Mouse (Mus musculus): ENCODE data around the gene Cep350. TPM values are rescaled to one million over a fixed set of nuclear protein-coding genes. Genes with fewer than 3 reads are reported as not detected.

The Cep350 gene
- 10 to 100 TPM; 36.1 to 39.5 TPM for total RNA-seq (2021)
- long read RNA-seq, experiment 1, partial matches to known transcripts = 0 of 1 reads
- long read RNA-seq, experiment 1, other reads (novel, unspliced or antisense) = 1 of 1 reads
- long read RNA-seq, experiment 2, partial matches to known transcripts = 0 of 1 reads
- long read RNA-seq, experiment 2, other reads (novel, unspliced or antisense) = 1 of 1 reads

DNA sequence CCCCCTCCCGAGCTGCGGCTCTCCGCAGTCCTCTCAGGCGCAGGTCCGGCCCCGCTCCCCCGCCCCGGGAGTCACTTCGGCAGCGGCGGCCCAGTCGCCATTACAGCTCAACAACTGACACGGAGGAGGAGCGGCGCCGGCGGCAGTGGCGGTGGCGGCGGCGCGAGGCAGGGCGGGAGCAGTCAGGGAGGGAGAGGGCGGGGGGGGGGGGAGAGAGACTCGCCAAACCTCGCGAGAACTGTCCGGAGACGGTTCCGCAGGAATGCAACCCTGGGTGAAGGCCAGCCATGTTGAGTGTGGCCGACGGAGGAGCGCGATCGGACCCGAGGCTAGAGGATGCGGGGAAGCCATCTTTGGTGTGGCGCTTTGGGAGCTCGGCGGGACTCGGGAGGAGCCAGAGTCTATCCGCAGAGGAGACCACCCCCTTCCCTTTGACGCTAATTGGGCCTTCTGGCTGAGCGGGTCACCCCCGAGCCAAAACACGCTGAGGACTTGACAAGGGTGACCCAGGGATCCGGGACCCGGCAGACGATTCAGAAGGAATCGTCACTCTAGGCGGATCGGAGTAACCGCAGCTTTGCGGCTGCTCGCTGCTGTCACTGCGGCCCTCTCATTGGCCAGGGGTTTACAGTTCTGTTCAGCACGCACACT is at the start of gene Cep350:
TSS of gene Cep350 (minus strand) at position 188 of the 651 bp plus-strand sequence.
- DNase-seq = peak; percentile 97 to 99

DNA sequence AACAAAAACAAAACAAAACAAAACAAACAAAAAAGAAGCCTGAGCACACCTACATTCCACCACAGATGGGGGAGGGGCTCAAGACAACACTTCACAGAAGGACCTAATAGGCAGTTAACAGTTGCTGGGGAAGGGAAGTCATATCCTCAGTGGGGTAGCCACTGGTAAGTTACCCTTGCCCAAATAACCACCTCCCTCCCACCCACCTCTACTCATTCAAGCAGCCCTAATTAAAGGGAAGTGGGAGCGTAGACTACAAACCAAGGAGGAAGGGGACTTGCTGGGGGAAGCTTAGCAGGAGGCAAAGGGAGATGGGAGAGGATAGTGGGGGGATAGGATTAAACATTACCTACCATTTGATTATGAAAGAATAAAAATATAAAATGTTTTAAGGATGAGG is 47.3 kb upstream of the Cep350 start:
- DNase-seq = no peak

DNA sequence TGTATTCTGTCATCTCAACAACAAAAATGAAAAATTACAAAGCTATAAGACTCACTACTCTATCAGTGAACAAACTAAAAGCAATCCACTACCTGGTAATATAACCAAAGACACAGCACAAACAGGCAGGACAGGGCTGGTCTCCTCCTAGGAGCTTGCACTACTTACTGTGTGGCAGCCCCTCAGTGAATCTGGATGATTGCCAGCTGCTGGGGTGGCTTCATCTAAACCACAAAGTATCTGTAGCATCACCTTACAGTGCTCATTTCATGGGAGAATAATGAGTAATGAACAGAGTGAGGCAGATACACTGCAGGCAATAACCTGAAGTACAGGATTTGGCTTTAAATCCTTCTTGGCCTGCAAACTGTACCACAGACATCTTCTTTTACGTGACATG is 46.7 kb upstream of the Cep350 start:
- no peak for DNase-seq

DNA sequence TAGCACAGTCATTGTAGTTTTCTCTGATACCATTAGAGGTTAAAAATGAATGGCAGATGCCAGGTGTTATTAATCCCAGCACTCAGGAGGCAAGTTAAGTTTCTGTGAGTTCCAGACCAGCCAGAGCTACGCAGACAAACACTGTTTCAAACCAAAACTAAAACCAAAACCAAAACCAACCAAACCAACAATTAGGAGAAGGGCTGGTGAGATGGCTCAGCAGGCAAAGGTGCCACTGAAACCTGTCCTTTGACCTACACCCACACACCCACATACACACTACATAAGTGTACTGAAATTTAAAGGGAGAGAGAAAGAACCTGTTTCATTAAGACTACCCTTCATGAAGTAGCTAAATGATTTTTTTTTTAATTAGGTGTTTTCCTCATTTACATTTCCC is 35.9 kb upstream of the Cep350 start:
- DNase-seq = no peak

DNA sequence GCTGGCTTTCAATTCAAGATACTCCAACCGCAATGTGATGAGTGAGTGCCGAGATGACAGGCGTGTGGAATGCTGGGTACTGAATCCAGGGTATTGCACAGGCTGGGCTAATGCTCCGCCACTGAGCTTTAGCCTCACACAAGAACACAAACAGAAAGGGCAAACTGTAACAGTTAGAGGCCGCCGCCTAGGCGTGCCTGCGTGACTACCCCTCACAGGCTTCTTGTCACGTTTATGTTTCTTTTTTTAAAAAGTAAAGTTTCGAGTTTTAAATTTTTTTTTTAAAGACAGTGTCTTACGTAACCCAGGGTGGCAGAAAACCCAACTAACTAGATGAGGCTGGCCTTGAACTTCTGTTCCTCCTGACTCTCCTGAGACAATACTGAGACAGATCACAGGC is 32.9 kb upstream of the Cep350 start:
- DNase-seq = no peak

DNA sequence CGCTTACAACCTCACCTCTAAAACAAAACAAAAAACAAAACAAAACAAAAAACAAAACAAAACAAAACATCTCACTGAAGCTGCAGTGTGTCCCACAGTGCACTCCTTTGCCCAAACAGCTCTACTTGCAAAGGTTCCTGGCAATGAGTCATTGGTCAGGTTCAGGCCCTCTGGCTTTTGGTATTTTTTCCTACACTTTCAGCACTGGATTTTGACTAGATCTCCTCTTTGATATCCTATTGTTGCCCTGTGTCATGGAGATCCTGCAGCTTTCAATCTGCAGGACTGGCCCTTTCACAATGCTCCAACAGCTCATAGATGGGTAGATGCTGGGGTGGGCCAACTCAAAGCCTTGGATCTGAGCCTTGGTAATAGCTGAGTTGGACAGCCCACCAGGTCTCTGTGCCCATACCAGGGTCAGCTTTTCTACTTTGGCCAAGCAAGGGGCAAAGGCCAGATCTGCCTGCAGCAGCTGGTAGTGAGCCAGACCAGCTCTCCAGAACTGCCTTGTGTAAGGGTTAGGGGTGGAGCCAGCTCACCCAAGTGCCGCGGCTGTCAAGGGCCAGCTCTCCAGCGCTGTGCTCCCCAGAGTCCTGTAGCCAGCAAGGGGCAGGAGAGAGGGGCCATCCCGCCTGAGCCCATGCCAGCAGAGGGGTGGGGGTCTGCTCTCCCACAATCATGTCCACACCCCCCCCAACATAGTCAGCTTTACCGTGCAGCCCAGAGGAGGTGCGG is 30.3 kb upstream of the Cep350 start:
- no peak for DNase-seq

DNA sequence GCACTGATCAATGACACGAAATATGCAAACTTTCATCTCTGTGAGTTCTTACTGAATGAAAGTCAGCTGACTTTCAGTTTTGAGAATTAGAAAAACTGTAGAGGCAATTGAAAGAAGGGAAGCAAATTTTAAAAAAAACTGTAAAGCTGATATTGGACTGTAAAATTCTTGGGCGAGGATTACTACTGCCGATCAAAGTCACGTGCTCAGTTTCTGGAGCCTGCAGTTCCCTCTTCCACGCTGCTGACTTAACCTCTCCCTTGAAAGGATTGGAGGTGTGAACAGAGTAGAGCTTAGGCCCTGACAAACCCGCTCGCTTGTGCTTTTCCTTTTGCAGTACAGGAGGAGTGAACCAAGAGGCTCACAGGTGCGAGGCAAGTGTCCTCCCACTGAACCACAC is 29.3 kb upstream of the Cep350 start:
- DNase-seq = no peak

DNA sequence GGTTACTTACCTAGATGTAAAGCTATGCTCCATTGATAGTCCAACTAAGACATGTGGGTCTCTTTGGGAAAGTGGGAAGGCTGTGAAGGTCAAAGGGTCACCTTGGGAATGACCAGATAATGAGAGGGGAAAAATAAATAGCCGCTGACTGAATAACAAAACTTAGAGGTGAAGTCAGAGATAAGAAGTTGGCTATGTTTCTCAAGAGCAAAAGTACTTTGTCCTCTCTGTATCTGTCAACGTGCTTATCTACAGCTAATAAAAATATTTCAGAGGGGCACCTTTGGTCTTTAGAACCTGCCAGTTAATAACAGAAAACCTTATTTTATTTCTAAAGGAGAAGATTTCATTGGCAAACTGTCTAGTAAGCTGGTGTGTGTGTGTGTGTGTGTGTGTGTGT is 22.6 kb upstream of the Cep350 start:
- DNase-seq = no peak

DNA sequence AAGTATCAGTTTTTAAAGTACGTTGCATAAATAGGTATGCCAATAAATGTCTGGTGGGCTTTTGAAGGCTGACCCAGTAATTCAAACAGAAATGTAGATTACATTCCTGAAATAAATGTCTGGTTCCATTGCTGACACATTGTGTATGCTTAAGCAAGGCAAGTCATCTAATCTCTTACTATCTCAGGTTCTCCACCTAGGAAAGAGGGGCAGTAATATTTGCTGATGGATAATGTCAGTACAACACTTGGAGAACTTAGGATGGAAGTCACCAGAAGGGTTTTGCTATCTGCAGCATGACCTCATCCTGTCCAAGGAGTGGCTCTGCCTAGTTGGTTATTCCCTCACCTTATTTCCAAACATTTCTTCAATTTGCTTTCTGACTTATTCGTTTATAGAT is 21.5 kb upstream of the Cep350 start:
- no peak for DNase-seq

DNA sequence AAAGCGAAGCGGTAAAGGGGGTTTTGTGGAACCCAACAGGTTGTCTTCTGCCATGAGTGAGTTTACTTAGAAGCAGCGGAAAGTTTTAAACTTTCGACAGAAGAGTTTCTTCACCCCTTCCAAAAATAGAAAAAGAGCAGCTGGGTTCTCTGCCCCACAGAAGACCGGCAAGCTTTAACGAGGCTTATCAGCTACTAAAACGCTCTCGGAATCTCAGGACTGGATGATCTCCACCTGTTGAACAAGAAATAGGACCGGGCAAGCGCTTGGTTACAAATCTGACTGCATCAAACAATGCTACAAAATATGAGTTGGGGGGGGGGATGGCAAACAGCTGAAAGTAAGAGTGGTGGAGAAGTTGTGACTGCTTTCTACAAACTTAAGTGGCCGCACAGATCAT is 17.3 kb upstream of the Cep350 start:
- no peak for DNase-seq

DNA sequence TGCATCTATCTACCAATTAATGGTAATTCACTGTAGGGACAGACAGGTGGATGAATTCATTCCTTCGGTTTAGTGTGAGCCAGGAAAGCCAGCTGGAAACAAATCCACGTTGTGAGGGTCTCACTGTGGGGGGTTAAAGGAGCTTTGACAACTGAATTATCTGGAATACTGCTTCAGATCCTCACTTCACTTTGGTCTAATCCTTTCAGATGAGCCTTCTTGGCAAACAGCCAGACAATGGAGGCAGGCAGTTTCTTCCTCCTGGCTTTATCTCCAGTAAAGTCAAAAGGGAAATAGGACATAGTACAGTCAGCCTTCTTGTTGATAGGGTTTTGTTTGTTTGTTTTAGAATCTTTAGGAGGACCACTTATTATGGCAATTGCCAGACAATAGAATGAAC is 16.3 kb upstream of the Cep350 start:
- no peak for DNase-seq

DNA sequence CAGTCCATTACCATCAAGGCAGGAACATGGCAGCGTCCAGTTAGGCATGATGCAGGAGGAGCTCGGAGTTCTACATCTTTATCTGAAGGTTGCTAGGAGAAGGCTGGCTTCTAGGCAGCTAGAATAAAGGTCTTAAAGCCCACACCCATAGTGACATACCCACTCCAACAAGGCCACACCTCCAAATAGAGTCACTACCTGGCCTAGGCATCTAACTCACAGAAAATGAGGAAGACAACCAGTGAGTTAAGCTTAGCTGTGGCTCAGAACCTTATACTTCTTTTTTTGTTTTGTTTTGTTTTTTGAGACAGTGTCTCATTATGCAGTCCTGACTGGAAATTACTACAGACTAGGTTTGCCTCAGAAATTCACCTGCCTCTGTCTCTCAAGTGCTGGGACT is 14.6 kb upstream of the Cep350 start:
- DNase-seq = no peak

DNA sequence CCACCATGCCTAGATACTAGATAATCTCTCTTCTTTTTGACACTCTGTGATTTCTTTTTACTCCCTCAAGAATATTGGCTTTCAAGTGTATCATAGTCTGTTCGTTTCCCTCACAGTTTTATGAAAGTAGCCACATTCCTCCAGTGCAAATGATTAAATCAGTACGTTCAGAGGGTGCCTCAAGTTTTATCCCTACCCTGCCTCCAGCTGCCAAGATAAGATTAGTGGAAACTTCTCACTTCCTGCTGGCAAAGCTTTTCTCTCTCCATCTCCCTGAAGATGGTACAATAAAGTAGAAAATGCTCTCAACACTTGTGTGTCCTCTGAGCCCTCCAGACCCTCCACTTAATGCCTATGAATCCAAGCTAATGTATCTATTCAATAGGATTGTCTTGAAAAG is 1.9 kb upstream of the Cep350 start:
- DNase-seq = no peak

DNA sequence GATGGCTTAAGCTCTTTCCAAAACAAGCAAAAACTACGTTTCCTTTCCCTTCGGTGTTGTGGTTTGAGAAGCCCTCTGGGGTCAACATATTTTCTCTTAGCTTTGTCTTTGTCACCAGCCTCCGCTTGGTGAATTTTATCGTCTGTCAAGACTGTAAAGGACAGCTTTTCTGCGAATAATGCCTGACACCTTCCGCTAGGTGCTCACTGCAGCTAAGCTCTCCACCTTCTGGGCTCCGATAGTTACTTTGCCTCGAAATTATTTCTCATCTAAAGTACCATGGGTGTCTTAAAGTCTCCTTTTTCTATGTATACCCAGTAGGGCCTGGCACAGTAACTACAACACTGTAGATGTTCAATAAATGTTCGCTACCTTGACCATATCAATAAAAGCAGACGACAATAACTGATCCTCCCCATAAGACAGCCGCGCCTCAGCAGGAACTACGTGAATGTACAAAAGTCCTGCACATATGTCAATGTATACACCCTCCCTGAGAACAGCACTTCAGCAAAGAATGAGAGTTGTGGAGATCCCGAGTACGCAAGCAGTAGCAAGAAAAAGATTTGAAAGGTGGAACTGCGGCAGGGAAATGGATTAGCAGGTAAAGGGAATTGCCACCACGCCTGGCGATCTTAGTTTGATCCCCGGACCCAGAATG is 794 bp upstream of the Cep350 start:
- DNase-seq = no peak

DNA sequence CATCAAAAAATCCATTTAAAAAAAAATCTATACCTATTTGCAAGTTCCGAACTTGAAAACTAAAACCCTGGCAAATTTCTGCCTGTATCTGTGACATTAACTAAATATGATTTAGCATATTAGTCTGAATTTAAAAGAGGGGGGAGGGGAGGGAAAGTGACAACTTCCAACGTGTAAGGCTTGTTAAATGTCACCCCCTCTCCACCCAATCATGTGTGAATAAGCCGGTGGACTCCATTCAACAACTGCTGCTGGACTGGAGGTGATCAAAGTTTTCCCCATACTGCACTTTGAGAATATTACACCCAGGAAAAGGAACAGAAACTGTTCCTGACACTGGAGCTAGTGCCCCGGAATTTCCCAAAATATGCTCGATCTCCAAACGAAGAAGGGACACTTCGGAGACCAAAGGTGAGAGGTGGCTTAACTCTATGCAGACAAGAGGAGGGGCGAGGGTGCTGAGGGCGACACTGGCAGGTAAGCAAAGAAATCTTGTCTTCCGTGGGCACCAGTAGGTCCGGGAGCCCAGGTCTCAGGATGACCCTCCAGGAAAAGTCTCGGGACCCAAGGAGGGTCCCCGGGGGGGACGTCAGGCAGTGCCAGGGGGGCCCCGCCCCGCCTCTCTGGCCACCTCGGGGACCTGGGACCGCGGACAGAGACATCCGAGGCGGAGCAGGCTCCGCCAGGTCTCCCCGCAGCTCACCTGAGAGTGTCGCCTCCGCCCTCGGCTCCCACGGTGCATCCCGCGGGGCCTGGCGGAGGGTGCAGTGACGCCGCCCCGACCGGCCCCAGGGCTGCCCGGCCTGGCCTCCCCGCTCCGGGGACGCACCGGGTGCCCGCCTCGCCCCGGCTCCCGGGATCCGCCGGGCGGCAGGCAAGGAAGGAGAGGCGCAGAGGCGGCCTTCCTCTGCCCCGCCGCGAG is 648 bp downstream of the Cep350 start:
- no peak for DNase-seq

DNA sequence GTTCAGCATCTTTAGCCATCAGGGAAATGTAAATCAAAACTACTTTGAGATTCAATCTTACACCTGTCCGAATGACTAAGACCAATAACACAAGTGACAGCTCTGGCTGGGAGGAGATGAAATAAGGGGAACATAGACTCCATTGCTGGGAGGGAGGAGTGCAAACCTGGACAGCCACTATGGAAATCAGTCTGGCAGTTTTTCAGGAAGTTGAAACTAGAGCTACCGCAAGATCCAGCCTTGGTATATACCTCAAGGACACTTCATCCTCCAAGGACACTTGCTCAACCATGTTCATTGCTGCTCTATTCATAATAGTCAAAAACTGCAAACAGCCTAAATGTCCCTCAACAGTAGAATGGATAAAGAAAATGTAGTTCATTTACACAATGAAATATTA is 23.9 kb downstream of the Cep350 start:
- DNase-seq = no peak

DNA sequence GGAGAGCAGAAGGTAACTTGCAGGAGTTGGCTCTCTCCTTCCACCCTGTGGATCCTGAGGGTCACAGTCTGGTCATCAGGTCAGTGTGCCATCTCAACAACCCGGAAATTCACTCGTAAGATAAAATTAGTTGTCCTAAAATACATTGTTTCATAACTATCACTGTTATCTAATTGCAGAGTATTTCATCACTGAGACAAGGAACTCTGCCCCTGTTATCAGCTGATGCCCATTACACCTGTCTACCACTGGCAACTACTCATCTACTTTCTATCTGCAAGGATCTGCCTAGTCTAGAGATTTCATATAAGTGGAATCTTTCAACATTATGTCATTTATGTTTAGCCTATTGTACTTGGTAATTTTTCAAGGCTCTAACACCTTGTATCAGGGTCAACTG is 28.7 kb downstream of the Cep350 start:
- no peak for DNase-seq

DNA sequence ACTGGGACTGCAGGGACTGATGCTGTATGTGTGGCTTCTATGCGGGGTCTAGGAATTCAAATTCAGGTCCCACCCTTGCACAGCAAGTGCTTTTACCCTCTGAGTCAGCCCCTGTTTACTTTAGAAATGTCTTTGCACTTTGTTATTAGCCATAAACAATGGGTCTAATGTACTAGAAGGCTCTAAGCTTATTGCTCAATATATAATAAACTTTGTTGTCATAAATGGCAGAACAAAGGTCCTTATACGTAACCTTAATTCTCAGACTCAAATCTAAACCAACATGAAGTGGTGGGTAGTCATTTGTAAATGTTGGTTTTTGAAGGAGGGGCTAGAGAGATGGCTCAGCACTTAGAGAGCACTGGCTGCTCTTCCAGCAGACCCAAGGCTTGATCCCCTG is 35.6 kb downstream of the Cep350 start:
- DNase-seq = no peak

DNA sequence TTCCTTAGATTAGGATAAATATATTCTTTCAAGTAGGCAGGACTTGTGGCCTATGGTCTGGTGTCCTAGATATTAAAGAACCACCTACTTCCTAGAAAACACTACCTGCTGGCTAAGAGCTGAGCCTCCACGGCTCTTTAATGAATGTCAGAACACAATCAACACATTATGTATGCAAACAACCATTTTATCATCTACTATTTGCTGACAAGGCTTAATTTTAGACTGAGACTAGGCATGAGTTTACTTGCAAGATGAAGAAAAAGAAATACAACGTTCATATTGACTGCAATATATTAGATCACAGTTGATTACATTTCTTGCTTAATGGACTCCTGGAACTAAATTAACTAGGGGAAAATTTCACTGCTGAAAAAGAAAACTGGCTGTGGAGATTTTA is 38.4 kb downstream of the Cep350 start:
- DNase-seq = no peak

DNA sequence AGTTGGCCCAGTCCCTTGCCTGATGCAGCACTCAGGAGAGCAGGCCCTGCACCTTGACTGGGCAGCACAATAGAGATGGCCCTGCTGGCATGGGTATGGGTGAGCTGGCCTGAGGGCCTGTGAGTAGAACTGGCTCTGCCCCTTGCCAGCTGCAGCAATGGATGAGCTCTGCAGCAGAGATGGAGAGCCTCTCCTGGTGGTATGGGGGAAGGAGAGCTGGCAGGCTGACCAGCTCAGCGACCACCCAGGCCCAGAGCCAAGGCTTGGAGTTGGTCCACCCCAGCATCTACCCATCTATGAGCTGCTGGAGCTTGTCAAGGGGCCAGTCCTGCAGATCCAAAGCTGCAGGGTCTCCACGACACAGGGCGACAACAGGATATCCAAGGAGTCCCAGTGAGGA is 69.5 kb downstream of the Cep350 start:
- DNase-seq = no peak

DNA sequence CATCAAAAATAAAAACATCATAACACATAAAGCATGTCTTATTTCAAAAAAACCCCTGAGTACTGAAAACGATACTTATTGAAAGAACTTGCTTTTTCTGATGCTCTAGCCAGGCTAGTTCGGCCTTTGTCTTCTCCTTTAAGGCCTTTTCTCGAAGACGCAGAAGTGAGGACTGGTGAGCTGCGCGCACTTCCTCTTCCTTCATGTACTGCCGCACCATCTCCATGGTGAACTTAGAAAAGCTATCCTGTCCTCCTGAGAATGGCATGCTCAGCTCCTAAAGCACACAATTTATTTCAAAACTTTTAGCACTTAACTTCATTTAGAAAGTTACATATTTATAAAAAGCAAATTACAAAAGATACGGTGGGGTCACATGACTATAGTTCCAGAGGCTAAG is 71.7 kb downstream of the Cep350 start:
- no peak for DNase-seq

DNA sequence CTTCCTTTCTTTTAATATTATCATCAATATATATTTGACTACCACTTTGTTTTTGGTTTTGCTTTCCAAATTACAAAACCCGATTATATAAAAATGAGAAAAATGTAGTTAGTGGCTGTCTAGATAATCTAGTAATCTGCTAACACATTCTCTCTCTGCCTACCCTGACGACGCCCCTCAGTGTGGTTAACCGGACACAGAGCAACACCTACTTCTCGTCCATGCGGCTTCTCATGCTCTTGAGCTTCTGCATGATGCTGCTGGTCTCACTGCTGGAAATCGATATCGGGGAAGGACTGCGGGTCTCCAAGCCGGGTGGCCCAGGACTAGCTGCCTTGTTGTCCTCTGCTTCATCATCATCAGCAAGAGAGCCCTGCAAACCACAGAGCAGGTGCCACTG is 78.7 kb downstream of the Cep350 start:
- no peak for DNase-seq

Data from heart, adult 18-20 months (tissue).